Mouse (Mus musculus): ENCODE data around the gene Lgals2.

- TF ChIP-seq CTCF (IDR thresholded peaks at IDR 0.05; ENCODE audit: low read depth, low read length) (no peak), GATA1 (IDR thresholded peaks at IDR 0.05; ENCODE audit: borderline replicate concordance, low read length) (no peak), POLR2AphosphoS5 (IDR thresholded peaks at IDR 0.05; ENCODE audit: insufficient replicate concordance, low read depth, low read length) (no peak), TAL1 (conservative IDR thresholded peaks at IDR 0.05; ENCODE audit: low read depth, low read length) (no peak), GATA2 (IDR thresholded peaks at IDR 0.05; ENCODE audit: borderline replicate concordance, low read depth, low read length) (no peak)
Observed at GRCm38 (mm10) chr15:78843581-78844469, 11.5 kb downstream of the Lgals2 start.

Data from G1E (cell line).